Mouse (Mus musculus): ENCODE results near the gene Esrrg. TPM values are rescaled to one million over a fixed set of nuclear protein-coding genes. Genes with fewer than 3 reads are reported as not detected.

Gene Esrrg
- polyA plus RNA-seq (2016; fragmentation: Nextera tagmentation; extraction: Ambion mirVana): 8.1 and 8.6 TPM in 2 replicates

- H3K4me1 ChIP-seq: peaks cover 50% of the 10 kb centered on the region
- H3K36me3 ChIP-seq: no peaks in the 10 kb centered on the region
- peak within 1 kb of the TSS; percentile 82 for H3K4me2 ChIP-seq (replicated peaks)
- no peaks in the 10 kb centered on the region for H3K9me3 ChIP-seq
- peak within 1 kb of the TSS; percentile 44 for H3K9ac ChIP-seq (replicated peaks)
- ATAC-seq (ENCODE audit: low FRiP score, low read depth): no peak
- peaks cover 91% of the 10 kb centered on the region for H3K27me3 ChIP-seq
- under 1% methylated on average over 21 of the region's 21 CpGs for WGBS
- peak within 1 kb of the TSS; percentile 48 for H3K4me3 ChIP-seq
- H3K27ac ChIP-seq (replicated peaks): no peak within 1 kb of the TSS
Measured at GRCm38 (mm10) chr1:187608261-187608921, at the start of gene Esrrg. Gene Esrrg (plus strand): TSS chr1:187608791.

DNA sequence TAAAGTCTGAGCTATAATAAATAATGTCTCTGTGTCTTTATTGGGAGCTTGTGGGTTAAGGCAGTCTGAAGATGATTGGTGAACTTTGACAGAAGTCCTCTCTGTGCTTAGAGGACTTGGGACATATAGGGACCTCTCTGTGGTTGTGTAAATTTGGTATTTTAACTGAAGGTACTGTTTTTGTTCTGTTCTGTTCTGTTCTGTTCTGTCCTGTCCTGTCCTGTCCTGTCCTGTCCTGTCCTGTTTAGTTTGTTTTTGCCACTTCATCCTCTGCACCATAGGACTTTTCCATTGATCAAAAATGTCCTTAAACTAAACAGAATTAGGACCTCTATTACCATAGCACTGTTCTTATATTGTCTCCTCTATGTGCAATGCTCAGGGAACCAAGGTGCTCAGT lies 24.6 kb upstream of the Esrrg start:
- H3K27ac ChIP-seq (replicated peaks): no peak overlapping the region

DNA sequence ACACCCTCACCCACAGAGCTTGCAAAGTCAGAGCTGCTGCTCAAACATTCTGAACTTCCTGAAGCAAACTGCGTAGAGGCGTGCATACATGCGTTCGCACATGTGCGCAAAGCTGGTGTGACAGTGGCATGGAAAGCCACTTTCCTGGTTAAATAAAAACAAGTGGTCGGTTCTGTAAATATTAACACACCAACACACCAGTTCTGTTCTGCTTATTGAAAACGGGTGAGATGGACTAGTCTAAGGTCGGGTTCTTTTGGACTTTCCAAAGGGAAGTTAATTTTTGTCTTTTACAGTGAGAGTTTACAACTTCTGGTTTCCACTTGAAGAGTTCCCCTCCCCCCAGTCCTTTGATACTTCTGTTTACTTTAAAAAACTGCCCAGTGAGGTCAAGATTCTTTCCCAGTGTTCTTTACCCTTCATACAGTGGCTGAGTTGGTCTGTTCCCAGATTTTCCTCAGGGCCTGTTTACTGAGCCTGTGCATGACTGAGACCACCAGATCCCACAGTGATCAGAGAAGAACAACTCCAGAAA lies 22.0 kb upstream of the Esrrg start:
- Histone ChIP-seq H3K27ac (replicated peaks) (no peak overlapping the region), H3K4me2 (replicated peaks) (no peak overlapping the region), H3K9ac (replicated peaks) (no peak overlapping the region), H3K9me3 (no peaks in the 10 kb centered on the region), H3K4me1 (no peaks in the 10 kb centered on the region), H3K4me3 (no peak overlapping the region), H3K27me3 (no peaks in the 10 kb centered on the region), H3K36me3 (no peaks in the 10 kb centered on the region)
- WGBS: 90% methylated on average over 8 of the region's 8 CpGs
- ATAC-seq (ENCODE audit: low FRiP score, low read depth): no peak

More for the DNA sequence above, 24.6 kb upstream of the Esrrg start:
- H3K36me3 ChIP-seq: no peaks in the 10 kb centered on the region
- H3K9ac ChIP-seq (replicated peaks): no peak overlapping the region
- H3K9me3 ChIP-seq: no peaks in the 10 kb centered on the region
- H3K4me3 ChIP-seq: no peak overlapping the region
- H3K27me3 ChIP-seq: no peaks in the 10 kb centered on the region
- H3K4me1 ChIP-seq: no peaks in the 10 kb centered on the region
- H3K4me2 ChIP-seq (replicated peaks): no peak overlapping the region
- no peak for ATAC-seq (ENCODE audit: low FRiP score, low read depth)

DNA sequence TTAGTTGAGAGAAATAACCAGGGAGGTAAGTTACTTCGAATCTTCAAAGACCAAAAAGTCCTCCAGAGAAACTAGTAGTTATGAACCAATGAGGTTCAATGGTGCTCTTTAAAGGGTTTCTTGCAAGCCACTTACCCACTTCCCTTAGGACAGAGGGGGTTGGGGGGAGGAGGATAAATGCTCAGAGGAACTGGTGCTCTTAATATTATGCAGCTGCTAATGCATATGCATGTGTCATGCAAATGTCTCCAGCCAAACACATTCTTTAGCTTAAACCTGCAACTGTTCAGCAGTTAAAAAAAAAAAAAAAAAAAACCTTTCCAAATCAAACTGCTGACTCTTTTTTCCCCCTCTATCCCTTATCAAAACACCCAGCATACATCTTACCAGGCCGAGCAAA lies 5.6 kb upstream of the Esrrg start:
- no peak overlapping the region for H3K4me3 ChIP-seq
- peaks cover 32% of the 10 kb centered on the region for H3K4me1 ChIP-seq
- no peaks in the 10 kb centered on the region for H3K9me3 ChIP-seq
- H3K27me3 ChIP-seq: peaks cover 61% of the 10 kb centered on the region
- WGBS: 49% methylated on average over 2 of the region's 2 CpGs
- ATAC-seq (ENCODE audit: low FRiP score, low read depth): no peak
- H3K9ac ChIP-seq (replicated peaks): no peak overlapping the region
- H3K4me2 ChIP-seq (replicated peaks): no peak overlapping the region
- no peaks in the 10 kb centered on the region for H3K36me3 ChIP-seq
- H3K27ac ChIP-seq (replicated peaks): no peak overlapping the region

- Histone ChIP-seq H3K9me3 (no peaks in the 10 kb centered on the region), H3K27me3 (peaks cover 73% of the 10 kb centered on the region), H3K4me1 (peaks cover 39% of the 10 kb centered on the region), H3K4me3 (no peak overlapping the region), H3K9ac (replicated peaks) (no peak overlapping the region), H3K4me2 (replicated peaks) (peak overlapping the region; percentile 50; the same call in 1 of the 2 replicates), H3K36me3 (no peaks in the 10 kb centered on the region), H3K27ac (replicated peaks) (no peak overlapping the region; the same call in 1 of the 2 replicates)
- no peak for ATAC-seq (ENCODE audit: low FRiP score, low read depth)
- WGBS: 0% methylated on average over 11 of the region's 11 CpGs
Measured at GRCm38 (mm10) chr1:187604063-187604484, 4.5 kb upstream of the Esrrg start.

DNA sequence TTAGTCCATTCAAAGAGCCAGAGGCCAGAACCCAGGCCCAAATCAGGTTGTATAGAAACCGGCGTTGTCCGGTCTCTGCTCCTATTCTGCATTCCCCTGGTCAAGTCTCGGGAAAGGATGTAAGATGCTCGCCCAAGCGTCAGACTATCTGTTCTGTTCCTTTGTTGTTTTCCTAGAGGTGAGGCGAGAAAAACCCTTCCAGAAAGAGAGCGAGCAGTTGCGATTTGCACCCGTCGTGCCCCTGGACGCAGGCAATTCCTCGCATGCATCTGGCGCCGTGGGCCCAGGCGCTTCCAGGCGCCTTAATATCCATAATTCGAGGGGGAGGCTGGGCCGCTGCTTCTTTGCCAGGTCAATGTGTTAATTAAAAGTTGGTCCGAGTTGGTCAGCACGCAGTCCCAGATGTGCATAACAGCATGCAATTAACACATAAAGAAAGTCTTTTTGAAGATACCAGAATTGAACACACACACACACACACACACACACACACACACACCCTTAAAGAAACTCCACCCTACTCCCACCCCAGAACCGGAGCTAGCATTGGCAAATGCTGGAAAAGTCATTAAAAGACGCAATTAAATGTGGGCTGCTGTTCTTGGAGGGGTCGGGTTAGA lies 3.8 kb upstream of the Esrrg start:
- H3K36me3 ChIP-seq: no peaks in the 10 kb centered on the region
- peak overlapping the region; percentile 23 for H3K4me3 ChIP-seq
- peak overlapping the region; percentile 50 for H3K4me2 ChIP-seq (replicated peaks)
- H3K27ac ChIP-seq (replicated peaks): 0 out of 2 replicates have a peak overlapping the region, but pooled peaks have one; percentile 52
- H3K4me1 ChIP-seq: peaks cover 47% of the 10 kb centered on the region
- WGBS: 3% methylated on average over 24 of the region's 24 CpGs
- no peak for ATAC-seq (ENCODE audit: low FRiP score, low read depth)
- H3K9me3 ChIP-seq: no peaks in the 10 kb centered on the region
- H3K27me3 ChIP-seq: peaks cover 73% of the 10 kb centered on the region
- no peak overlapping the region for H3K9ac ChIP-seq (replicated peaks)

GRCm38 (mm10) chr1:187605391-187606270 lies 3.0 kb upstream of the Esrrg start:
- Histone ChIP-seq H3K4me1 (peaks cover 50% of the 10 kb centered on the region), H3K27me3 (peaks cover 81% of the 10 kb centered on the region), H3K4me2 (replicated peaks) (peak overlapping the region; percentile 50), H3K9me3 (no peaks in the 10 kb centered on the region), H3K4me3 (peak overlapping the region; percentile 23), H3K27ac (replicated peaks) (no peak overlapping the region), H3K36me3 (no peaks in the 10 kb centered on the region), H3K9ac (replicated peaks) (no peak overlapping the region)
- ATAC-seq (ENCODE audit: low FRiP score, low read depth): peak; percentile 32
- WGBS: 2% methylated on average over 32 of the region's 32 CpGs

DNA sequence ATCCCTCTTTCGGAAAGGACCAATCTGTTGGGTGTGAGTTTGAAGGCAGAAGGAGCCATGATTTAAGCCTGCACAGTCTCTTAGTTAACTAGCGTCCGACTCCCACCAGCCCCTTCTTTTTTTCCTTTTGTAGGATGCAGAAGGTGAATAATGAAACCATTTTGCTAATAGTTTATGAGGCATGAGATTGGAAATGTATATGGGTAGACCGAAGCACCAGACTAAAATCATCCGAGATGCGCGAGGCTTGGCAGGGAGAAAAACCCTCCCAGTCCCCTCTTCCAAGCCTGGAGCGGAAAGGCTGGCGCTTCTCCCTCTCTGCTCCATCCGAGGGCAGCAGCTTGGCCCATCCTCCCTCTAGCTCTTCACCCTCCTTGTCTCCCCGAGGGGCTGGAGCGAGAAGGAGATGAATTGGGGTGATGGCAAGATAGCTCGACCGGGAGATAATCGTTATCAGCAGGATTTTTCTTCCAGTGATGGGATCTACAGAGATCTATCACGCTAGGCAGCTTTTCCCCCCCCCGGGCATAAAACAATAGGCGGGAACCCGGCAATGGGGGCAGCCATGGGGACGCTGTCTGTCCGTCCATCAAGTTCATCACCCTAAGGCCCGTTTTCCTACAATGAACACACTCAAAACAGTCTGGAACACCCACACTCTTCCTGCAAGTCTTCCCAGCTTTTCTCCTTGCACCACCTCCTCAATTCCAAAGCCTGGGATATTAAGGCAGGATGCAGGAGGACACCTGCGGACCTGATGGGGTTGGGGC lies 2.1 kb upstream of the Esrrg start:
- WGBS: 4% methylated on average over 23 of the region's 23 CpGs

DNA sequence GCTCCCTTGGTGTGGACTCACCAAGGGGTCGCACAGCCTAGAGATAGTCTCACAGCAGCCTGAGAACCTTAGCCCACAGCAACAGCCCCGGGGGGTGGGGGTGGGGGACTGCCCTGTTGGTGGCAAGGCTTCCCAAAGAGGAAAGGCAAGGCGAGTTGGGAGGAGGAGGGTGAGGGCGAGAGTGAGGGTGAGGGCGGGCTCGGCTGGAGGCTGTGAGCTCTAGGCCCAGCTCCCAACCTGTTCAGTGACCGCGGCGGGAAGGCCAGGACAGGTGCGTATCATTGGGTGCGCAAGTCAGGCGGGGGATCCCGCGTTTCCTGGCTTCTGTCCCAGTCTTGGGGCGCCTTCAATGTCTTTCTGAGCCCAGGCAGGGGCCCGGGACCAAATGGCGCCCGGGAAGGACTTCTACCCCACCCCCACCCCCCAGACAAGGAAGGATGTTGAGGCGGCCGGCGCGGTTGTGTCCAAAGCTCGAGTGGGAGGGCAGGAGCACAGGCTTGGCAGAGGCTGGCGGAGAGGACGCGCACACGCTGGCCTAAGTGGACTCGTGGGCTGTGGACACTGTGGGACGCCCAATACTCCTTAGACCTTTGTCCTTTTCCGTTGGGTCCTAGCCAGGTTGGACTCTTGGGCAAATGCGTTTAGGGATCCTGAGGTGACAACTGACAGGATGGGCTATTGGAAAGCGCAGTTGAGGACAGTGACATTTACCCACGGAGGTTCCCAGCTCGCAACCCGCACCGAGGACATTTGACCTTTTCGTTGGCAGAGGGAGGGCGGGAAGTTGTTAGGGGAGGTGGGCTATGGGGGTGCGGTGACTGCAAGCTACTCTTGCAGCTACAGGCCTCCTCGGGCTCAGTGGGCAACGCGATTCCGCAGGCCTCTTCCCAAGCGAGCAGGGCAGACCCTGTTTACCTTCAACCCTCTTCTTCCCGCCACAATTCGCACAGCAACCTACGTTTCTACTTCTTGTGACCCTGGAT lies 1.2 kb upstream of the Esrrg start:
- H3K4me1 ChIP-seq: peaks cover 50% of the 10 kb centered on the region
- WGBS: 2% methylated on average over 47 of the region's 47 CpGs
- H3K36me3 ChIP-seq: no peaks in the 10 kb centered on the region
- H3K9me3 ChIP-seq: no peaks in the 10 kb centered on the region
- H3K27ac ChIP-seq (replicated peaks): no peak overlapping the region
- peaks cover 94% of the 10 kb centered on the region for H3K27me3 ChIP-seq
- ATAC-seq (ENCODE audit: low FRiP score, low read depth): no peak
- H3K4me2 ChIP-seq (replicated peaks): peak overlapping the region; percentile 12
- H3K9ac ChIP-seq (replicated peaks): no peak overlapping the region
- peak overlapping the region; percentile 14; the same call in 1 of the 2 replicates for H3K4me3 ChIP-seq

More for the DNA sequence above, 2.1 kb upstream of the Esrrg start:
- H3K27ac ChIP-seq (replicated peaks): no peak overlapping the region
- H3K9me3 ChIP-seq: no peaks in the 10 kb centered on the region
- peaks cover 50% of the 10 kb centered on the region for H3K4me1 ChIP-seq
- peak overlapping the region; percentile 50 for H3K4me2 ChIP-seq (replicated peaks)
- ATAC-seq (ENCODE audit: low FRiP score, low read depth): no peak
- no peaks in the 10 kb centered on the region for H3K36me3 ChIP-seq
- H3K9ac ChIP-seq (replicated peaks): 0 out of 2 replicates have a peak overlapping the region, but pooled peaks have one; percentile 5
- 0 out of 2 replicates have a peak overlapping the region, but pooled peaks have one; percentile 14 for H3K4me3 ChIP-seq
- H3K27me3 ChIP-seq: peaks cover 89% of the 10 kb centered on the region

GRCm38 (mm10) chr1:187609021-187609852 lies 646 bp downstream of the Esrrg start:
- Histone ChIP-seq H3K27me3 (peaks cover 86% of the 10 kb centered on the region), H3K9ac (replicated peaks) (peak overlapping the region; percentile 44), H3K36me3 (no peaks in the 10 kb centered on the region), H3K27ac (replicated peaks) (no peak overlapping the region), H3K9me3 (no peaks in the 10 kb centered on the region), H3K4me1 (peaks cover 50% of the 10 kb centered on the region), H3K4me3 (peak overlapping the region; percentile 48), H3K4me2 (replicated peaks) (peak overlapping the region; percentile 82)
- peak; percentile 35 for ATAC-seq (ENCODE audit: low FRiP score, low read depth)
- WGBS: under 1% methylated on average over 72 of the region's 72 CpGs

Data from midbrain, embryonic 12.5 days (tissue).